8 mouse cellular contexts compared by ENCODE assay signal in genomic region chr11:49652401-49653078, GRCm38 (mm10). TPM values are rescaled to one million over a fixed set of nuclear protein-coding genes. Genes with fewer than 3 reads are reported as not detected.
DNase-seq lines count a peak whose midpoint lies in the region; ATAC-seq and TF ChIP-seq lines count a peak whose summit lies in the region.

No protein-coding gene starts in this region.

- peak; percentile 72 for ATAC-seq in forebrain, embryonic 12.5 days (ENCODE audit: low FRiP score)
- ATAC-seq in heart, embryonic 16.5 days (replicated peaks; ENCODE audit: extremely low read depth, insufficient read depth, low FRiP score): peak; percentile 59; the same call in 1 of the 2 replicates
- peak; percentile 43; the same call in 1 of the 2 replicates for ATAC-seq in liver, embryonic 13.5 days (ENCODE audit: low read depth)
- ATAC-seq in neural tube, embryonic 11.5 days (ENCODE audit: insufficient read depth, low FRiP score, low TSS enrichment): peak; percentile 64; the same call in 1 of the 2 replicates
- ATAC-seq in stomach, embryonic 16.5 days (ENCODE audit: insufficient read depth, low FRiP score): peak; percentile 46; the same call in 1 of the 2 replicates

- 27% methylated on average over 19 of the region's 19 CpGs for WGBS in forebrain, embryonic 12.5 days
- 21% methylated on average over 18 of the region's 19 CpGs for WGBS in heart, embryonic 16.5 days
- WGBS in liver, embryonic 13.5 days (ENCODE audit: insufficient replicate concordance): 20% methylated on average over 19 of the region's 19 CpGs
- WGBS in neural tube, embryonic 11.5 days: 31% methylated on average over 19 of the region's 19 CpGs
- 20% methylated on average over 19 of the region's 19 CpGs for WGBS in stomach, embryonic 16.5 days

- H3K4me2 ChIP-seq in forebrain, embryonic 12.5 days: peak overlapping the region; percentile 27; the same call in 1 of the 2 replicates
- peak overlapping the region; percentile 60 for H3K4me2 ChIP-seq in heart, embryonic 16.5 days (ENCODE audit: low read depth, low read length)
- peak overlapping the region; percentile 58 for H3K4me2 ChIP-seq in liver, embryonic 13.5 days
- peak overlapping the region; percentile 12; the same call in 1 of the 2 replicates for H3K4me2 ChIP-seq in neural tube, embryonic 11.5 days (ENCODE audit: low read depth)
- H3K4me2 ChIP-seq in stomach, embryonic 16.5 days (ENCODE audit: low read depth, low read length): peak overlapping the region; percentile 42

- no peak overlapping the region for H3K9ac ChIP-seq in forebrain, embryonic 12.5 days
- H3K9ac ChIP-seq in heart, embryonic 16.5 days (ENCODE audit: low read length): peak overlapping the region; percentile 43; the same call in 1 of the 2 replicates
- H3K9ac ChIP-seq in liver, embryonic 13.5 days: peak overlapping the region; percentile 52
- H3K9ac ChIP-seq in neural tube, embryonic 11.5 days (ENCODE audit: low read length): no peak overlapping the region
- no peak overlapping the region for H3K9ac ChIP-seq in stomach, embryonic 16.5 days (ENCODE audit: low read length)

- peaks cover 50% of the 10 kb centered on the region for H3K4me1 ChIP-seq in E14TG2a.4 (replicated peaks; ENCODE audit: low read depth, low read length)
- peaks cover 3% of the 10 kb centered on the region; the same call in 1 of the 2 replicates for H3K4me1 ChIP-seq in forebrain, embryonic 12.5 days
- H3K4me1 ChIP-seq in heart, embryonic 16.5 days (ENCODE audit: control insufficient read depth, insufficient read depth, low read length): peaks cover 13% of the 10 kb centered on the region
- H3K4me1 ChIP-seq in liver, embryonic 13.5 days (replicated peaks): peaks cover 42% of the 10 kb centered on the region
- H3K4me1 ChIP-seq in neural tube, embryonic 11.5 days (ENCODE audit: control insufficient read depth, insufficient read depth, low read length): 0 out of 2 replicates have a peak, but pooled peaks cover 3% of the 10 kb centered on the region
- H3K4me1 ChIP-seq in stomach, embryonic 16.5 days (ENCODE audit: control insufficient read depth, insufficient read depth, low read length): no peaks in the 10 kb centered on the region

- no peaks in the 10 kb centered on the region; the same call in 1 of the 2 replicates for H3K27me3 ChIP-seq in E14TG2a.4 (ENCODE audit: insufficient read depth, low read length)
- no peaks in the 10 kb centered on the region for H3K27me3 ChIP-seq in forebrain, embryonic 12.5 days
- H3K27me3 ChIP-seq in heart, embryonic 16.5 days (ENCODE audit: control insufficient read depth, insufficient read depth, low read length): no peaks in the 10 kb centered on the region
- no peaks in the 10 kb centered on the region for H3K27me3 ChIP-seq in liver, embryonic 13.5 days
- no peaks in the 10 kb centered on the region for H3K27me3 ChIP-seq in neural tube, embryonic 11.5 days (ENCODE audit: control insufficient read depth, insufficient read depth, low read length)
- no peaks in the 10 kb centered on the region for H3K27me3 ChIP-seq in stomach, embryonic 16.5 days (ENCODE audit: control insufficient read depth, insufficient read depth, low read length)

- DNase-seq in c-Kit-positive CD71-positive TER-119-positive erythroid progenitor cells, embryonic 14.5 days (ENCODE audit: low spot score): peak; percentile 89
- DNase-seq in kidney, postnatal 14 days: peak; percentile 86
- peak; percentile 80 for DNase-seq in liver, embryonic 13.5 days
- DNase-seq in neural tube, embryonic 11.5 days (ENCODE audit: low spot score): peak; percentile 85

- H3K36me3 ChIP-seq in E14TG2a.4 (ENCODE audit: insufficient read depth, low read length): no peaks in the 10 kb centered on the region
- H3K36me3 ChIP-seq in forebrain, embryonic 12.5 days (replicated peaks): no peaks in the 10 kb centered on the region
- H3K36me3 ChIP-seq in heart, embryonic 16.5 days (ENCODE audit: control insufficient read depth, insufficient read depth): no peaks in the 10 kb centered on the region
- no peaks in the 10 kb centered on the region for H3K36me3 ChIP-seq in liver, embryonic 13.5 days
- H3K36me3 ChIP-seq in neural tube, embryonic 11.5 days (ENCODE audit: control insufficient read depth, insufficient read depth, low read length): no peaks in the 10 kb centered on the region
- no peaks in the 10 kb centered on the region for H3K36me3 ChIP-seq in stomach, embryonic 16.5 days (ENCODE audit: control insufficient read depth, insufficient read depth, low read length)

- no peak overlapping the region for H3K27ac ChIP-seq in forebrain, embryonic 12.5 days
- no peak overlapping the region for H3K27ac ChIP-seq in heart, embryonic 16.5 days (ENCODE audit: low read length)
- peak overlapping the region; percentile 90 for H3K27ac ChIP-seq in liver, embryonic 13.5 days
- no peak overlapping the region for H3K27ac ChIP-seq in neural tube, embryonic 11.5 days (ENCODE audit: low read depth, low read length)
- no peak overlapping the region for H3K27ac ChIP-seq in stomach, embryonic 16.5 days (ENCODE audit: low read length)

- TF ChIP-seq CTCF in E14TG2a.4 (conservative IDR thresholded peaks at IDR 0.05; ENCODE audit: low read length): peak; percentile 33

- peaks cover 23% of the 10 kb centered on the region for H3K9me3 ChIP-seq in E14TG2a.4 (ENCODE audit: low read length)
- no peaks in the 10 kb centered on the region for H3K9me3 ChIP-seq in forebrain, embryonic 12.5 days
- H3K9me3 ChIP-seq in heart, embryonic 16.5 days (replicated peaks; ENCODE audit: control insufficient read depth, low read length): 0 out of 2 replicates have a peak, but pooled peaks cover 3% of the 10 kb centered on the region
- H3K9me3 ChIP-seq in liver, embryonic 13.5 days (replicated peaks): no peaks in the 10 kb centered on the region
- H3K9me3 ChIP-seq in neural tube, embryonic 11.5 days (ENCODE audit: control insufficient read depth, low read length): no peaks in the 10 kb centered on the region
- no peaks in the 10 kb centered on the region for H3K9me3 ChIP-seq in stomach, embryonic 16.5 days (replicated peaks; ENCODE audit: control insufficient read depth, low read length)

- 0 out of 2 replicates have a peak overlapping the region, but pooled peaks have one; percentile 13 for H3K4me3 ChIP-seq in E14TG2a.4 (replicated peaks; ENCODE audit: low read length)
- H3K4me3 ChIP-seq in forebrain, embryonic 12.5 days (replicated peaks): no peak overlapping the region
- peak overlapping the region; percentile 37 for H3K4me3 ChIP-seq in heart, embryonic 16.5 days (ENCODE audit: low read length)
- peak overlapping the region; percentile 18; the same call in 1 of the 2 replicates for H3K4me3 ChIP-seq in liver, embryonic 13.5 days (replicated peaks)
- no peak overlapping the region for H3K4me3 ChIP-seq in neural tube, embryonic 11.5 days (ENCODE audit: low read depth, low read length)
- H3K4me3 ChIP-seq in stomach, embryonic 16.5 days (replicated peaks; ENCODE audit: low read length): peak overlapping the region; percentile 20; the same call in 1 of the 2 replicates

RNA-seq across cellular contexts. Expression of gene Scgb3a1, which starts 10.9 kb away (rescaled TPM):
- polyA plus RNA-seq in forebrain, embryonic 12.5 days (2016; fragmentation: Nextera tagmentation; extraction: Ambion mirVana): not detected in 2 replicates
- 2.1 and 5.3 TPM in 2 replicates for polyA plus RNA-seq in heart, embryonic 16.5 days (2015; fragmentation: Nextera tagmentation; extraction: Ambion mirVana)
- polyA plus RNA-seq in liver, embryonic 13.5 days (2015; fragmentation: Nextera tagmentation; extraction: Ambion mirVana): not detected in 2 replicates
- not detected in 2 replicates for polyA plus RNA-seq in neural tube, embryonic 11.5 days (2014; fragmentation: Nextera tagmentation; extraction: Ambion mirVana)
- polyA plus RNA-seq in stomach, embryonic 16.5 days (2015; fragmentation: Nextera tagmentation; extraction: Ambion mirVana): not detected in 2 replicates

RNA-seq across cellular contexts. Expression of gene Flt4, which starts 43.5 kb away (rescaled TPM):
- 2.1 and 2.3 TPM in 2 replicates for polyA plus RNA-seq in forebrain, embryonic 12.5 days (2016; fragmentation: Nextera tagmentation; extraction: Ambion mirVana)
- polyA plus RNA-seq in heart, embryonic 16.5 days (2015; fragmentation: Nextera tagmentation; extraction: Ambion mirVana): 6.1 and 7.4 TPM in 2 replicates
- polyA plus RNA-seq in liver, embryonic 13.5 days (2015; fragmentation: Nextera tagmentation; extraction: Ambion mirVana): 2.4 and 2.7 TPM in 2 replicates
- 4.9 TPM in 2 replicates for polyA plus RNA-seq in neural tube, embryonic 11.5 days (2014; fragmentation: Nextera tagmentation; extraction: Ambion mirVana)
- 5.5 and 5.8 TPM in 2 replicates for polyA plus RNA-seq in stomach, embryonic 16.5 days (2015; fragmentation: Nextera tagmentation; extraction: Ambion mirVana)

RNA-seq across cellular contexts. Expression of gene Cnot6, which starts 60.0 kb away (rescaled TPM):
- 99.5 and 101 TPM in 2 replicates for polyA plus RNA-seq in forebrain, embryonic 12.5 days (2016; fragmentation: Nextera tagmentation; extraction: Ambion mirVana)
- polyA plus RNA-seq in heart, embryonic 16.5 days (2015; fragmentation: Nextera tagmentation; extraction: Ambion mirVana): 30.0 and 33.6 TPM in 2 replicates
- polyA plus RNA-seq in liver, embryonic 13.5 days (2015; fragmentation: Nextera tagmentation; extraction: Ambion mirVana): 24.4 and 30.4 TPM in 2 replicates
- polyA plus RNA-seq in neural tube, embryonic 11.5 days (2014; fragmentation: Nextera tagmentation; extraction: Ambion mirVana): 53.9 and 60.2 TPM in 2 replicates
- polyA plus RNA-seq in stomach, embryonic 16.5 days (2015; fragmentation: Nextera tagmentation; extraction: Ambion mirVana): 30.9 and 33.7 TPM in 2 replicates

Comparison
In these comparisons a context has a peak if more than half of its experiments do, and no peak if none do; other contexts are left out.
1. H3K4me3 ChIP-seq: peak in E14TG2a.4 (single experiment), heart, embryonic 16.5 days (single experiment), liver, embryonic 13.5 days (single experiment) and stomach, embryonic 16.5 days (single experiment); none in forebrain, embryonic 12.5 days (single experiment) and neural tube, embryonic 11.5 days (single experiment).
2. H3K9ac ChIP-seq: peak in heart, embryonic 16.5 days (single experiment) and liver, embryonic 13.5 days (single experiment); none in forebrain, embryonic 12.5 days (single experiment), neural tube, embryonic 11.5 days (single experiment) and stomach, embryonic 16.5 days (single experiment).
3. Peak in every context shown above with its lines, with median percentiles within 50 percentile points of each other: DNase-seq, ATAC-seq and H3K4me2 ChIP-seq.